8 mouse cellular contexts compared by ENCODE assay signal in the genomic region with DNA sequence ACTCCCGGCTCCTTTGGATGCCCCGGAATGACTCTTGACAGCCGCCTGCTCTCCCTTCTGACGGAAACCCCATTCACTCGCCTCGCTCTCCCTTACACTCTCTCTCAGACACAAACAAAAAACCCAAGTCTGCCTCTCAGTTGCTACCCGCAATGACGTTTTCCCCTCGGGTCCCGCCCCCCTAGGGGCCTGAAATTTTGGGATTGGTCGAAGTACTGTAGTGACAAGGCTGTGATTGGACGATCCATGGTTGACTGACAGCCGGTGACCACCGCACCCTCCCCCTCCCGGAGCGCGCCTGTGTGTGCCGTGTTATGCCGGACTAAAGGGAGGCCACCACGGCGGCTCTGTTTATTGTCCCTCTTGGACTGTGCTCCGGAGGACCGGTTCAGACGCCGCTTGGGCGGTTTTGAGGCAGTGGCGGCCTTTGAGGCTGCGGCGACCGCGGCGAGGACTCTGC. TPM values are rescaled to one million over a fixed set of nuclear protein-coding genes. Genes with fewer than 3 reads are reported as not detected.
DNase-seq lines count a peak whose midpoint lies in the region; ATAC-seq lines count a peak whose summit lies in the region.

A gene (plus strand): TSS at position 302 of the 460 bp plus-strand sequence.

- no peaks in the 10 kb centered on the region for H3K9me3 ChIP-seq in lung, embryonic 16.5 days (ENCODE audit: control insufficient read depth, low read length)

- WGBS in lung, embryonic 16.5 days, result under 1% methylated on average over 31 of the region's 32 CpGs

- H3K36me3 ChIP-seq in lung, embryonic 16.5 days (ENCODE audit: control insufficient read depth, insufficient read depth, low read length), result no peaks in the 10 kb centered on the region

- peak within 1 kb of the TSS; percentile 84 for H3K4me2 ChIP-seq in lung, embryonic 16.5 days (ENCODE audit: low read depth, low read length)

- H3K27me3 ChIP-seq in lung, embryonic 16.5 days (ENCODE audit: control insufficient read depth, insufficient read depth, low read depth, low read length), result no peaks in the 10 kb centered on the region

- peak within 1 kb of the TSS; percentile 99 for H3K27ac ChIP-seq in lung, embryonic 16.5 days (ENCODE audit: low read length)

- H3K4me3 ChIP-seq in lung, embryonic 16.5 days (ENCODE audit: low read length), result peak within 1 kb of the TSS; percentile 96

- H3K9ac ChIP-seq in lung, embryonic 16.5 days (ENCODE audit: low read length), result peak within 1 kb of the TSS; percentile 98

- peak; percentile 94 to 96 for ATAC-seq in hematopoietic stem cell, adult 5-6 weeks (replicated peaks in 1 of 2; ENCODE audit: insufficient read depth in 1 of 2, low FRiP score in 2 of 2, low TSS enrichment in 1 of 2, low read depth in 1 of 2, poor library complexity in 2 of 2, severe bottlenecking in 2 of 2)
- peak; percentile 99 for ATAC-seq in lung, embryonic 16.5 days (ENCODE audit: low read depth)

- DNase-seq in MEL-GATA-1-ER (ENCODE audit: extremely low read depth, low read depth), result peak; percentile 91
- DNase-seq in cerebellum, adult 8-10 months, result peak; percentile 99
- DNase-seq in forelimb bud, embryonic 11.5 days (ENCODE audit: low read depth, low spot score), result peak; percentile 99
- DNase-seq in layer of hippocampus, adult 9-10 months (ENCODE audit: low spot score), result peak; percentile 99
- peak; percentile 88 for DNase-seq in ovary, postnatal 10 days (ENCODE audit: low spot score)
- DNase-seq in thymus, postnatal 10 days (ENCODE audit: low spot score in 2 of 2), result peak; percentile 97

- peaks cover 14% of the 10 kb centered on the region for H3K4me1 ChIP-seq in lung, embryonic 16.5 days (replicated peaks; ENCODE audit: control insufficient read depth, insufficient read depth, low read length)

RNA-seq across cellular contexts. Expression of the gene that starts here (rescaled TPM):
- total RNA-seq in hematopoietic stem cell, adult 5-6 weeks (2017), result 195 and 239 TPM in 2 replicates
- 36.1 and 45.6 TPM in 2 replicates for polyA plus RNA-seq in lung, embryonic 16.5 days (2015; fragmentation: Nextera tagmentation; extraction: Ambion mirVana)

Comparison
In these comparisons a context has a peak if more than half of its experiments do, and no peak if none do; other contexts are left out.
1. Peak in every context shown above with its lines: DNase-seq, ATAC-seq, H3K4me3 ChIP-seq and H3K27ac ChIP-seq.